Mouse (Mus musculus): ENCODE measurements around the gene Gm17387. TPM values are rescaled to one million over a fixed set of nuclear protein-coding genes. Genes with fewer than 3 reads are reported as not detected.
"Not testable (repeated sequence)": the region's sequence is repeated elsewhere in the genome, so short reads cannot be mapped to it uniquely, and the experiment has no call there.

Gm17387 gene
- total RNA-seq, 2 experiments from 2014 or later: not detected

DNA sequence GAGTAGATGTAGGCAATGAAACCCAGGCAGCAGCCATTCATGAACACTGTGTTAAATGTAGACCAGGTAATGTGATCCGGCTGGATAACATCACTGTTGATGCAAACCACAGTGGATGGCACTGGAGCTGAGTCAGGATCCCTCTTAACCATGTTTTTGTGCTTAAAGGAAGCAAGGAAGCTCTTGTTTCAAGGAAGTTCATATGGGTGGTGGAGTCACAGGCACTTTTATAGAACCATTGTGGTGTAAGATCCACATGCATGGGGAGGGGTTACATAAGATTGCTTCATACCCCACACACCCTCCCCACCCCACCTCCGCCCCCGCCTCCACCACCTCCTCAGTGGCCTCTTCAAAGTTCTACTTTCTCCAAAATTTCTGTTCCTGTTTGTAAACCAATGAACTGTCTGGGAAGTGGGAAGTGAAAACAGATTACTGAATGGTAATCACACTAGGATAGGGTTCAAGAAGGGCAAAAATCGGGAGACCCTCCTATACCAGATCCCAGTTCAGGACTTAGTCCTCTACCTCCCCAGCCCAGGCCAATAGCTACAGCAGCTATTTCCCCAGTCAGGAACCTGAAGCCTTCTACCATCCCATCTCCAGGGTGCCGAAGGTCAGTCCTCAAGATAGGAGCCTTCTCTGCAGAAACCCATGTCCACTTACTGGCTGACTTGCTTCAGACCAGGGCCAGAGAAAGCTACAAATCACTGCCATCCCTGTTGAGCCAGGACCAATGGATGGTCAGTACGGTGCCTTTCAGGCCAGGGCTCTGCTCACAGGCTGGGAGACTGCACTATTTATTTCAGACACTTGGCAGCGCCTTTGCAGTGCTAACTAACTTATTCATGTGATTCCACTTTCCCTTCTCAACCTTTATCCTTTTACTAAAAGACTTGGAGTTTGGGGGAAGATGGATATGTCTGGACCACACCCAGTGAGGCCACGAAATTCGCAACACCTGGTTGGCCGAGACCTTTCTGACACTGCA lies 11.9 kb upstream of the Gm17387 start:
- DNase-seq (ENCODE audit: low spot score in 2 of 2): no peak

DNA sequence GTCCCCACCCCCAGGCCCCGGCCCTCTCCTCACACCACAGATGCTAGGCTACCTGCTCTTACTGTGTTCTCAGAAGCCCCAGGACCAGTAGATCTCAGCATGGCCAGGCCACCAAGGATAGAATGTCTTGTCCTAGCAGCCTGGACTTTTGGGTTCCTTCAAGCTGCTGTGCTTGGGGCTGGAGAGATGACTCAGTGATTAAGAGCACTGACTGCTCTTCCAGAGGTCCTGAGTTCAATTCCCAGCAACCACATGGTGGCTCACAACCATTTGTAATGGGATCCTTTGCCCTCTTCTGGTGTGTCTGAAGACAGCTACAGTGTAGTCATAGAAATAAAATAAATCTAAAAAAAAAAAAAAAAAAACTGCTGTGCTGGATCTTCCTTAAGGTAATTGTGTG lies 11.1 kb upstream of the Gm17387 start, which contains the start of gene Ifitm6:
TSS of gene Ifitm6 (minus strand) at position 101 of the 400 bp plus-strand sequence.
- DNase-seq (ENCODE audit: low spot score in 2 of 2): not testable (repeated sequence)

DNA sequence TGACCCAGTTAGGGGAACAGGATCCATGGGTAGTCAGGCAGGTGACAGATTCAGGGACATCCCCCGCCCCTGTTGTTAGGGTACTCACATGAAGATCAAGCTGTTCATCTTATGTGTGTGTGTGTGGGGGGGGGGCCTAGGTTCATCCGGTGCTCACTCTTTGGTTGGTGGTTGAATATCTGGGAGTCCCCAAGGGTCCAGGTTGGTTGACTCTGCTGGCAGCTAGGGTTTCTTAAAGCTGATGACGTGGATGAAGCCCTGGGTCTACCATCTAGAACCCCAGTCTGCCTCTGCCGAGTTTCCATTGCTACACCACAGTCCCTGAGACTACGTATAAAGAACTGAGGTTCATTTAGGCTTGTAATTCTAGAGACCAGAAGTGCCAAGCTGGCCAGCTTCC lies 9.9 kb upstream of the Gm17387 start:
- no peak for DNase-seq (ENCODE audit: low spot score in 2 of 2)

- DNase-seq (ENCODE audit: low spot score in 2 of 2): no peak
These were observed 7.2 kb upstream of the Gm17387 start for GRCm38 (mm10) chr7:141021489-141022449.

- DNase-seq (ENCODE audit: low spot score in 2 of 2): no peak
These were observed 3.8 kb upstream of the Gm17387 start for GRCm38 (mm10) chr7:141024865-141025838.

DNA sequence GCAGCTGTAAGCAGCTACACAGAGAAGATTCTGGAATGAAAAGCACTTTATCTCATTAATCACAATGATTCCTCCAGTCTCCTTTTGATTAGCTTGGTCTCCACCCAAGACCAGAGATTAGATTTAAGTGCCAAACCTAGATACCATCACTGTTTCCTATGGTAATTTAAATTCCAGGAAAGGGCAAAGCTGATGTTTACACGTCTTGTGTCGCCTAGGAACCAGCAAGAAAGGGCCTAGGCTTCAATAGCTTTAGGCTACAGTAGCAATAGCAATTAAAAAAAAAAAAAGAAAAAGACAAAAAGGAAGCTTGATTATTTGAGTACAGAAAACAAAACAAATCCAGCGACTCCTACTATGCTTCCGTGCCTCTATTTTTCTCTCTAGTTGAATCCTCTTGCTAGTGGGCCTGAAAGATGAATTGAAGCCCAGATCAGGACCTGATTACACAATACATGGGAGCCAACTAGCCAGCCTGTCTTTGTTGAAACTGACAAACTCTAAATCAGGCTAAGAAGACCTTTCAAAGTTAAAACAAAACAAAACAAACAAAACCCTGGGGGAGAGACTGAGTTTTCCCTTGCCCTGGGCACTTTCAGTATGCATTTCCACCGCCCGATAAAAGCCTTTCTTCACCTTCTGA lies 2.7 kb upstream of the Gm17387 start:
- no peak for DNase-seq (ENCODE audit: low spot score in 2 of 2)

- no peak for DNase-seq (ENCODE audit: low spot score in 2 of 2)
These were observed 2.2 kb upstream of the Gm17387 start for GRCm38 (mm10) chr7:141026740-141027098.

DNA sequence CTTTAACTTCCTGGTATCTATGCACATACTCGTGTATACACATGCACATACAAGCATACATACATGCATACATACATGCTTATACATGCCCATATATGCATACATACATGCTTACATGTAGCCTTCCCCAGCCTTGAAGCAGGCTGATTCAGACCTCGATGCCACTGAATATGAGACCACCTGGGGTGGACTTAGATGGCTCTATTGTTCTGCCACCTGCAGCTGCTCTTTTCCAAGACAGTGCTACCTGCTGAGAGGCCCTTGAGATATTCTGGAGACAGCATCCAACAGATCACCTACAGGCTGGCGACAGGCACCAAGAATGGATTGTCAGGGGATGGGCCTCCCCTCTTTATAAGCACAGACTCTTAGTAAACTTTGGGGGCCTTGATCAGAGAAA lies 1.5 kb downstream of the Gm17387 start:
- DNase-seq (ENCODE audit: low spot score in 2 of 2): no peak

GRCm38 (mm10) chr7:141032458-141033167 lies 3.7 kb downstream of the Gm17387 start:
- DNase-seq (ENCODE audit: low spot score in 2 of 2): no peak

- not testable (repeated sequence) for DNase-seq (ENCODE audit: low spot score in 2 of 2)
These were observed 7.7 kb downstream of the Gm17387 start for GRCm38 (mm10) chr7:141036624-141037023.

- no peak for DNase-seq (ENCODE audit: low spot score in 2 of 2)
These were observed 9.4 kb downstream of the Gm17387 start for GRCm38 (mm10) chr7:141038090-141039032.

DNA sequence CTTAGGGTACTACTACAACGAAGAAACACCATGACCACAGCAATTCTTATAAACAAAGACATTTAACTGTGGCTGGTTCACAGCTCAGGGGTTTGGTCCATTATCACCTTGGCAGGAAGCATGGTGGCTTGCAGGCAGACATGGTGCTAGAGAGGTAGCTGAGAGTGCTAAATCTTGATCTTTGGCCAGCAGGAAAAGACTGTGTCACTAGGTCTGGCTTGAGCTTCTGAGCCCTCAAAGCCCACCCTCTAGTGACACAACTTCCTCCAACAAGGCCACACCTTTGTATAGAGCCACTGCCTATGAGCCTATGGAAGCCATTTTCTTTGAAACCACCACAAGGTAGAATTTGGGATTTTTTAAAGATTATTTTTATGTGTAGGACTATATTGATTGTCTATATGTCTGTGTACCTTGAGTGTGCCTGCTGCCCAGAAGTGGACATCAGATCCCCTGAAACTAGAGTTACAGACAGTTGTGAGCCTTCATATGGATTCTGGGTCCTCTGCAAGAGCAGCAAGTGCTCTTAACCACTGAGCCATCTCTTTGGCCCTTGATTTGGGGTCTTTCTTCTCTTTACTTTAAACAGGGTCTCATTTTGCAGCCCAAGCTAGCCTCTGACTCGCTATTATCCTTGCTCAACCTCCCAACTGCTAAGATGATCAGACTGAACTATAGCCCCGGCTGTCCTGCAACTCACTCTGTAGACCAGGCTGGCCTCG lies 10.6 kb downstream of the Gm17387 start:
- no peak for DNase-seq (ENCODE audit: low spot score in 2 of 2)

- DNase-seq (ENCODE audit: low spot score in 2 of 2): no peak
These were observed 12.1 kb downstream of the Gm17387 start for GRCm38 (mm10) chr7:141040867-141041606.

- DNase-seq (ENCODE audit: low spot score in 2 of 2): peak; percentile 42 to 68
These were observed 12.7 kb downstream of the Gm17387 start for GRCm38 (mm10) chr7:141041661-141042060.

- DNase-seq (ENCODE audit: low spot score in 2 of 2): no peak
These were observed 13.6 kb downstream of the Gm17387 start for GRCm38 (mm10) chr7:141042539-141042938.

DNA sequence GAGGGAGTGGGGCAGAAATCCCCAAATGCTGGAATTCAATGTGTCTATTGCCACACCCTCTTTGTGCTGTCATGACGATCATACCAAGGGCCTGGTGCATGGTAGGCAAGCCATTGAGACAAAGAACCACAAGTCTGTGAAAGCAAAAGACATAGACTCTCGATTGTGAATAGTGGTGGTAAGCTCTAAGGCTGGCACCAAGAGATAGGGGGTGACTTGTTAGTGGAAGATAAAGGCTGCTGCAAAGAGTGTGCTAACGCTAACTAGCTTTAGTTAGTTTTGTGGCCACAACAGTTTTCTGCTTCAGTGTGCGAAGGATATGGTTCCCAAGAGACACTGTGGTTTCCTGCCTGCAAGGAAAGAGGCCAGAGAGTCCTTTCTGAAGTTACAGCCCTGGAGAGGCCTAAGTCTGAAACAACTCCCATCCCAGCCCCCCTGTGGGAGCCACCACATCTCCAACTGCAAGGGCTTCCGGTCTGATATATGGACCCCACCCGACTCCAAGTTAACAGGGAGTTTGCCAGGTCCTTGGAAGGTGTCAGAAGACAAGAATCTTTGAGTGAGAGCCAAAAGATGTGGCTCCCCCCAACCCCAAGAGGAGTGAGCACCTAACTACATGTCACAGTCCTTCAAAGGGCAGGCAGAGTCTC lies 18.1 kb downstream of the Gm17387 start:
- DNase-seq (ENCODE audit: low spot score in 2 of 2): no peak

Data from layer of hippocampus, postnatal 14 days (tissue).